Mouse (Mus musculus) left cerebral cortex, postnatal 4 days (tissue): ENCODE measurements at regions not wholly inside any gene's neighbourhood (a gene's known extent, or its start where the extent isn't known, plus 50 kb on each side); places are given as distances from the start of the nearest gene placed in this dataset.
"Not testable (repeated sequence)": the region's sequence is repeated elsewhere in the genome, so short reads cannot be mapped to it uniquely, and the experiment has no call there.

Experiments
- DNase-seq: peaks from one replicate; pipeline ENCODE4 v3.0.0-alpha.2; 2022
- intact Hi-C: fragments of 180-260 bp; cut with DNase I; formaldehyde crosslinking; loops from one replicate; pipeline ENCODE4 v1.15.1; 2025

DNA sequence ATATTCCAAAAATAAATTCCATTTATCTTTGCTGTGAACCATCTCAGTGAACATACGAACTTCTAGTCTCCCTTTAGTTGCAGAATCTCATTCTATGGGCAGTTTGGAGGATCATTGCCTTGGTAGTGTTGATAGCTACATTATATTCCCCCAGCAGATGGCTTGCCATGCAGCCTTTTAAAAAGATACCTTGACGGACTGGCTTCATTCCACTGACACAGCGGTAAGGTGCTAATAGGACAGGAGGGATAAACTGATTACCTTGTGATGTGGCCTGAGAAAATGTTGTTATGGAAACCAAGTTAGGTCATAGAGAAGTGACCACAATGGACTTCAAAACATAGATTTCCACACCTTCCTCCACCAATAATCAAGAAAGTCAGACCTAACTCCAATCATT lies 215.5 kb upstream of the Tmc3 start:
- DNase-seq, result peak; percentile 42
- intact Hi-C loops, result no loop called here

- DNase-seq, result peak; percentile 57
- intact Hi-C loops, result no loop called here
Measured at GRCm38 (mm10) chr7:83369605-83370004, 215.1 kb upstream of the Tmc3 start.

DNA sequence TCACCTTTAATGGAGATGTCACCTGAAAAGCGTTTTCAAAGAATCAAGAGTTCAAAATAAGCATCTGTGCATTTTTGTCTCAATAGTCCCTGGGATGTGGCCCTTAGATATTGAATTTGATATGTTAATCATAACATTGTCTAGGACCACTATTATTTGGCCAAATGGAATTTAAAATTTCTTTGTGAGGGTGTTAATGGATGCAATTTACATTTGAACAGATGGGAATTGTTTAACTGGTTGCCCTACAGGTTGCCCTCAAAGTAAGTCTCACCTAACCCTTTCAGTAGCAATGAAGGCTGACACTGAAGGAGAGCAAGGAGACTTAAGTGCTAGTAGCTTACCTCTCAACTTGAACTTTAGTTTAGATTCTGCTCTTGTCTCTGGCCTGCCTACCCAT lies 207.9 kb upstream of the Tmc3 start:
- intact Hi-C loops, result no loop called here
- no peak for DNase-seq

DNA sequence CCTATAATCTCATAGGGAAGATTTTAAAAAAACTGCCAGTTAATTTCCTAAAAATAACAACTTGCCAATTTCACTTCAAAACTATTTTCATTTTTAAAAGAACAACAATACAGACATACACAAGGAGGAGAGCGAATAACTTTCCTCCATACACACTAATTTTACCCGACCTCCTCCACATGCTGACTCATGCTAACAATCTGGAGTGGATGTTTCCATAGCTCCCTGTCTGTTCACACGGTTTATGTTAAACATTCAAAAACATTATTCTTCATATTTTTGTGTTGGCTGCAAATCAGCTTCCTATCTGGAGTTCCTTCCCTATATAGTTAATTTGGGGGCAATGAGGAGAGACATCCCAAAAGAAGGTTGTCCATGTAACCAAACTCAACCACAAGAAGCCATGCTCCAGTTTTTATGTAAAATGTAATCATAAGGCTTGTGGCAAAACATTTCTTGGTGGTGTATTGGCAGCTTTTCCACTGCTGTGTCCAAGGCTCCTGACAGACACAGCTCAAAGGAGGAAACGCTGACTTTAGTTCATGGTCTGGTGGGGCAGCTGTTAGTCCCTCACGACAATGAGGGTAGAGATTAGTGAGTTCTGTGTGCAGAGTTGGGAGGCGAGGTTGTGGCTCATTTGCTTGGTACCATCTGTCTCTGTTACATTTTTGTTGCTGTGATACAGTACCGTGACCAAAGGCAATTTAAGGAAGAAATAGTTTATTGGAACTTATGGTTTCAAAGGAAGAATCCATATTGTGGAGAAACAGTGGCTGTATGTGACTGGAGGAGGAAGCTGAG lies 203.1 kb upstream of the Tmc3 start:
- no peak for DNase-seq
- intact Hi-C loops, result no loop called here

DNA sequence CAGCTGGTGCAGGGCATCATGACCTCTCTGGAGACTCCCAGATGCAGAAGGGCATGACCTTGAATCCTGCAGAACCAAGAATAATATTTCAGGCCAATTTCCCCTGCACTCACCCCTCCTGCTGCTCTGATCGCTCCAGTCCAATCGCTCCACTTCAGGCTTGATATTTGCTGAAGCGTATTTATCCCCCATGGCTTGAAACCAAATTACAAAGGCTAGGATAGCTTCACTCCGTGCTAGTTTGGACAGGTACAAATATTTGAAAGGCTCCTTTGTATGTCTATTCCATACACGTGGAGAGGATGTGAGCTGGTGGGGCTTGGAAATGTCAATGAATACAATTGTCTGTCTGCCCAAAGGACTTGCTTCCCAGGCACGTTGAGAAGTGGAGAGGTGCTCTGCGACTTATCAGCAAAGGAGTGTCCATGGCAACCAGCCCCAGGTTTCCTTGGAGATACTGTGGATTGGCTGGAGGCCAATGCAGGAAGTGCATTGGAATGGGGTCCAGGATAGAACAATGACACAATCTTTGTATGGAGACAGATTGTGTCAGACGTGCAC lies 201.8 kb upstream of the Tmc3 start:
- intact Hi-C loops, result no loop called here

DNA sequence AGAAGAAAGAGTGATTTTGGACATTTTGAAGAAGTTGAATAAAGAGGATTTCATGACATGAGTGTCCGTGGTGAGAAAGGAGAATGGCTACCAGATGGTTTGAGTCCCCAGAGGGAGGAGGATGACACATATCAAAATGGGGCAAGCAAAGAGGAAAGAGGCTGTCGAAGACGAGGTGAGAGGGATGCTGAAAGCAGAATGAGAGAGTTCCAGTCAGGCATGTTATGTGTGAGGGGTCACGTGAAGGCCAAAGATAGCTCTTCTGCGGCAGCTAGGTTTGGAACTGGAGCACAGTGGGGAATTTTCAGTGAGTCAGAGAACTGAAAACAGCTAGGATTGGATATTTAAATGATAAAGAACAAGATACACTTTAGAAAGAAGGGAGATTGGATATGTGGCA lies 193.3 kb upstream of the Tmc3 start:
- intact Hi-C loops, result no loop called here
- DNase-seq, result no peak

More for the DNA sequence above, 201.8 kb upstream of the Tmc3 start:
- DNase-seq, result peak; percentile 66

- intact Hi-C loops, result no loop called here
- DNase-seq, result no peak
Measured at GRCm38 (mm10) chr7:83392181-83392580, 192.5 kb upstream of the Tmc3 start.

DNA sequence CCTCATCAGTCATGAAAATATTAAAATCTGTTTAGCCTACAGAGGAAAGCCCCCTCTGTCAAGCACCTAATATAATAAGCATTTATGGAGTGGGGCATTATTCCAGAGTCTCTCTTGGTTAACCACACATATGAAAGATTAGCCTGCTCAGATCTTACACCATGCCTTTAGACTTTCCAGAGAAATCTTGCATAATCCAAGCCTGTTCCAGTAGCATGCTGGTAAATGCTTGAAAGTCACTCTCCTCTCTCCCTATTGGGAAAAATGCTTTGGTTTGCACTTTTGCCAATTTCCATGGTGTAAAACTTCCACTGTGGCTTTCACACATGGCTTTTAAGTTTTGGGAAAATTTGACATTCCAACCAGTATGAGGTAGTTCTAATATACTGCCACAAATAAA lies 192.1 kb upstream of the Tmc3 start:
- intact Hi-C loops, result no loop called here
- no peak for DNase-seq

- intact Hi-C loops, result no loop called here
- DNase-seq, result no peak
Measured at GRCm38 (mm10) chr7:83394156-83394555, 190.6 kb upstream of the Tmc3 start.

DNA sequence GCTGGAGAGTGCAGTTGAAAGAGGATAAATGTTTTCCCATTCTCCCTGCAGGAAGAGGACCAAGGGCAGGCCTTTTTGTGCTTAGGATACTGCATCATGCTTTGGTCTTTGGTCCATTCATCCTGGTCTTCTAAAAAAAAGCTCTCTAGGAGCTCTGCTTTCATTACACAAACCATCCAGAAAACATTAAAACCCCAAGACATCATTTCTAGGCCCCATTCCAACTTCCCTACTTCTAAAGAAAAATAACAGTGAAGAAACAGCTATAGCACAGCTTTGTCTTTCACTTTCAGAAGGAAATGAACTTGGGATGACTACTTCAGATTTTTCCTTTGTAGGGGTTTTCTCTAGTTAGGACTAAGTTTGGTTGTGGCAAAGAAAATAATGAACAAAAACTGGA lies 185.1 kb upstream of the Tmc3 start:
- intact Hi-C loops, result no loop called here
- DNase-seq, result no peak

DNA sequence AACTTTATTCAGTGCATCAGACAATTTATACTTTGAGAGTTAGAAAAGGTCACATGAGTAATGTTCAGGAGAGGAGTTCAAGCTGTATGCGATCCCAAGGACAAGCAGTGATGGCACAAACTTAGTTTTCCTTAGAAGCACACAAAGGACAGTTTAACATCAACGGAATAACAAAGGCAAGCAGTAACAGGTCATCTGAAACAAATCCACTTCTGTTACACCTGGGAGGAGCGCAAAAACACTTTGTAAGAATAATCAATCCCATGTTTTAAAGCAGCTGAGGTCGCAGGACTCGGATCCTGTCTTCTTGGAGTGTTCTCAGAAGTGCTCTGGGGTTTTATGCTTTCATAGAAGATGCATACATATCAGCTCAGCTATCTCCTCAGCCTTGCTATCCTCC lies 183.7 kb upstream of the Tmc3 start:
- intact Hi-C loops, result no loop called here
- no peak for DNase-seq

GRCm38 (mm10) chr7:83412745-83413144 lies 172.0 kb upstream of the Tmc3 start:
- intact Hi-C loops, DNase-seq: not testable (repeated sequence)

- DNase-seq, result no peak
- intact Hi-C loops, result no loop called here
Measured at GRCm38 (mm10) chr7:83429929-83430556, 154.7 kb upstream of the Tmc3 start.

- intact Hi-C loops, result no loop called here
- DNase-seq, result peak; percentile 8
Measured at GRCm38 (mm10) chr7:83431094-83431493, 153.6 kb upstream of the Tmc3 start.

GRCm38 (mm10) chr7:83432843-83433242 lies 151.9 kb upstream of the Tmc3 start:
- intact Hi-C loops, result no loop called here

GRCm38 (mm10) chr7:83433959-83434715 lies 150.6 kb upstream of the Tmc3 start:
- intact Hi-C loops, result no loop called here
- DNase-seq, result no peak

More at GRCm38 (mm10) chr7:83432843-83433242, 151.9 kb upstream of the Tmc3 start:
- DNase-seq, result no peak

- intact Hi-C loops, result no loop called here
- peak; percentile 14 for DNase-seq
Measured at GRCm38 (mm10) chr7:83438538-83439393, 146.0 kb upstream of the Tmc3 start.

DNA sequence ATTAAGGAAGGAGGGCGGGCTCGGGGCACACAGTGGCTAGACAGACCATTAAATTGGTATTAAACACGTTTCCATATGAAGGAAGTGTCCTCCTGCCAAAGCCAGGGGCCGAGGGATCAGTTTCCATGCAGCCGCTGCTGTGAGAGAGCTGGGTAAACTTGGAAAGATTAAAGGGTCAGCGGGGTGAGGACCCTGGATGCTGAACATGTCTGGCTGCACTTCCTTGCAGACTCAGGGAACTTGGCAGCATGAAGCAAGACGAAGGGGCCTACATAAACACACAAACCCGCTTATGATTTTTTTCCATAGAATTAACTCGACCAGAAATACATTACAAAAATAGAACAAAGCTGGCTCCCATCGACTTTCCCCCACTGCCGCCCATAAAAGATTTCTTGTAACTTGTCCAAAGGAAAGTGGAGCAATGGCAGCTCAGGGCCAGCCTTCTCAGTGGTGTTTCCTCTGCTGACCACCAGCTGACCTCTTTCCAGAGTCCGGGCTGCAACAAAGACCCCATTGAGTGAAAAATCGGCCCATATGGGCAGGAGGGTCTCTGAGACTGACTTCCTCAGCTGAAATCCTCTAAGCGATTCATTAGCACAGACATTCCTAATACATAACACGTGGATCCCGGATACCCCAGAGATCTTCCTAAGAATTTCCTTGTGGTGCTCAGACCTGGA lies 141.0 kb upstream of the Tmc3 start:
- DNase-seq, result no peak
- intact Hi-C loops, result no loop called here

DNA sequence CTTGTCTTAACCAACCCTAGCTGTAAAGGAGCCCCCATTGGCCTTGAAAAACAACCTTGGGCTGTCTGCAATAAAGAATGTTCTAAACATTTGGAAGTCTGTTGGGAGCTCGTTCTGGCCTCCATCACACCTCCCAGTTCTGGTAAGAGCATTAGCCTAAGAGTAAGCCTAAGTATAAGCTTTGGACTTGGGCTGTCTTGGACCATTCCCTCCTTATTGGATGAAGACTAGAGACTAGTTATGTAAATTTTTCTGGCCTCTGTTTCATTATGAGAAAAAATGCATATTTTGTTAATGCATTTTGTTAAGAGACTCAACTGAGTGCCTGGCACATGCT lies 140.5 kb upstream of the Tmc3 start:
- DNase-seq, result no peak
- intact Hi-C loops, result no loop called here
